In genomic region chr2:31294985-31295384, GRCm38 (mm10) we compare ENCODE assay signal across 9 mouse cellular contexts. TPM values are rescaled to one million over a fixed set of nuclear protein-coding genes. Genes with fewer than 3 reads are reported as not detected.
DNase-seq lines count a peak whose midpoint lies in the region; ATAC-seq and TF ChIP-seq lines count a peak whose summit lies in the region.
"Had no signal": no experiment of that assay in that cellular context is flagged by ENCODE, and none has a peak within 500 bp of the region (broad histone marks: within the 10 kb centered on the region; RNA-seq: fewer than 3 reads in every experiment).

No protein-coding gene starts in this region.

- WGBS in hindbrain, embryonic 14.5 days = under 1% methylated on average over 4 of the region's 4 CpGs
- WGBS in hindbrain, embryonic 13.5 days = 2% methylated on average over 4 of the region's 4 CpGs
- WGBS in hindbrain, postnatal 0 days = 0% methylated on average over 4 of the region's 4 CpGs
- 7% methylated on average over 4 of the region's 4 CpGs for WGBS in limb, embryonic 10.5 days

- peak; percentile 95 for TF ChIP-seq CTCF in hindbrain, postnatal 0 days (IDR thresholded peaks at IDR 0.05; ENCODE audit: low read depth)

- DNase-seq in hindbrain, embryonic 14.5 days (ENCODE audit: low spot score) = peak; percentile 70
- DNase-seq in adrenal gland, postnatal 10 days = peak; percentile 85
- DNase-seq in embryo, embryonic 9.5 days (ENCODE audit: extremely low spot score) = peak; percentile 72
- peak; percentile 76 for DNase-seq in hindbrain, postnatal 0 days (ENCODE audit: low spot score)
- DNase-seq in limb, embryonic 10.5 days (ENCODE audit: low spot score) = peak; percentile 88
- DNase-seq in ovary, adult 18-20 months (ENCODE audit: low spot score) = peak; percentile 17
- peak; percentile 54 for DNase-seq in thymus, postnatal 0 days (ENCODE audit: low spot score)

- H3K9ac ChIP-seq in hindbrain, embryonic 14.5 days = no peak overlapping the region
- H3K9ac ChIP-seq in hindbrain, embryonic 13.5 days = no peak overlapping the region
- H3K9ac ChIP-seq in hindbrain, postnatal 0 days (replicated peaks; ENCODE audit: low read length) = no peak overlapping the region
- H3K9ac ChIP-seq: embryonic facial prominence, embryonic 13.5 days had no signal

- peaks cover 46% of the 10 kb centered on the region for H3K36me3 ChIP-seq in hindbrain, embryonic 14.5 days (replicated peaks; ENCODE audit: control insufficient read depth, insufficient read depth)
- peaks cover 38% of the 10 kb centered on the region for H3K36me3 ChIP-seq in hindbrain, embryonic 13.5 days
- peaks cover 15% of the 10 kb centered on the region for H3K36me3 ChIP-seq in hindbrain, postnatal 0 days (ENCODE audit: insufficient read depth, low read length)
- peaks cover 33% of the 10 kb centered on the region for H3K36me3 ChIP-seq in limb, embryonic 10.5 days

- H3K27me3 ChIP-seq in hindbrain, embryonic 14.5 days (ENCODE audit: control insufficient read depth, insufficient read depth, low read length) = no peaks in the 10 kb centered on the region
- H3K27me3 ChIP-seq in hindbrain, embryonic 13.5 days = no peaks in the 10 kb centered on the region
- no peaks in the 10 kb centered on the region for H3K27me3 ChIP-seq in hindbrain, postnatal 0 days (ENCODE audit: insufficient read depth, low read length)
- H3K27me3 ChIP-seq in limb, embryonic 10.5 days (ENCODE audit: low read depth, poor library complexity, severe bottlenecking) = no peaks in the 10 kb centered on the region
- H3K27me3 ChIP-seq: embryonic facial prominence, embryonic 13.5 days had no signal

- no peaks in the 10 kb centered on the region; the same call in 1 of the 2 replicates for H3K4me1 ChIP-seq in hindbrain, embryonic 14.5 days (replicated peaks; ENCODE audit: control insufficient read depth, insufficient read depth, low read length)
- peaks cover 6% of the 10 kb centered on the region for H3K4me1 ChIP-seq in hindbrain, embryonic 13.5 days (replicated peaks)
- no peaks in the 10 kb centered on the region for H3K4me1 ChIP-seq in hindbrain, postnatal 0 days (ENCODE audit: insufficient read depth, low read length)
- peaks cover 19% of the 10 kb centered on the region for H3K4me1 ChIP-seq in limb, embryonic 10.5 days

- no peak overlapping the region for H3K27ac ChIP-seq in hindbrain, embryonic 14.5 days
- H3K27ac ChIP-seq in hindbrain, embryonic 13.5 days = no peak overlapping the region
- no peak overlapping the region for H3K27ac ChIP-seq in hindbrain, postnatal 0 days
- H3K27ac ChIP-seq in limb, embryonic 10.5 days = no peak overlapping the region
- H3K27ac ChIP-seq: embryonic facial prominence, embryonic 13.5 days had no signal

- no peaks in the 10 kb centered on the region for H3K9me3 ChIP-seq in hindbrain, embryonic 14.5 days (ENCODE audit: control insufficient read depth, low read length)
- H3K9me3 ChIP-seq in hindbrain, embryonic 13.5 days = no peaks in the 10 kb centered on the region
- no peaks in the 10 kb centered on the region for H3K9me3 ChIP-seq in hindbrain, postnatal 0 days (ENCODE audit: low read length)
- no peaks in the 10 kb centered on the region for H3K9me3 ChIP-seq in limb, embryonic 10.5 days (replicated peaks)
- H3K9me3 ChIP-seq: embryonic facial prominence, embryonic 13.5 days had no signal

- no peak overlapping the region for H3K4me3 ChIP-seq in hindbrain, embryonic 14.5 days (replicated peaks; ENCODE audit: low read length)
- no peak overlapping the region for H3K4me3 ChIP-seq in hindbrain, embryonic 13.5 days
- no peak overlapping the region for H3K4me3 ChIP-seq in hindbrain, postnatal 0 days (ENCODE audit: low read length)
- H3K4me3 ChIP-seq in limb, embryonic 10.5 days = no peak overlapping the region
- H3K4me3 ChIP-seq: embryonic facial prominence, embryonic 13.5 days had no signal

- ATAC-seq in hindbrain, embryonic 14.5 days (ENCODE audit: low FRiP score) = no peak
- no peak for ATAC-seq in hindbrain, embryonic 13.5 days (ENCODE audit: low FRiP score)
- no peak for ATAC-seq in hindbrain, postnatal 0 days

- no peak overlapping the region for H3K4me2 ChIP-seq in hindbrain, embryonic 14.5 days (replicated peaks)
- H3K4me2 ChIP-seq in hindbrain, embryonic 13.5 days = no peak overlapping the region
- no peak overlapping the region for H3K4me2 ChIP-seq in hindbrain, postnatal 0 days (ENCODE audit: low read depth, low read length)
- H3K4me2 ChIP-seq: embryonic facial prominence, embryonic 13.5 days had no signal

RNA-seq across cellular contexts. Expression of gene Hmcn2, which starts 19.2 kb away (rescaled TPM):
- 0.14 and 0.37 TPM in 2 replicates for polyA plus RNA-seq in hindbrain, embryonic 14.5 days (2014; fragmentation: Nextera tagmentation; extraction: Ambion mirVana)
- 0.12 and 0.19 TPM in 2 replicates for polyA plus RNA-seq in hindbrain, embryonic 13.5 days (2015; fragmentation: Nextera tagmentation; extraction: Ambion mirVana)
- total RNA-seq in adrenal gland, postnatal 10 days (2021) = 1 to 10 TPM; 6.4 to 9.4 TPM
- 0.68 TPM in 2 replicates for total RNA-seq in hindbrain, postnatal 0 days (2014; rRNA removed)
- polyA plus RNA-seq in hindbrain, postnatal 0 days (2015; fragmentation: Nextera tagmentation; extraction: Ambion mirVana) = 0.16 and 0.54 TPM in 2 replicates
- polyA plus RNA-seq in limb, embryonic 10.5 days (2016; fragmentation: Nextera tagmentation; extraction: Ambion mirVana) = 0.19 TPM in 1 of 2 replicates, not detected in the other
- polyA plus RNA-seq in thymus, postnatal 0 days (2015; fragmentation: Nextera tagmentation; extraction: Ambion mirVana) = 0.26 and 0.31 TPM in 2 replicates
- polyA plus RNA-seq: embryonic facial prominence, embryonic 13.5 days had no signal

RNA-seq across cellular contexts. Expression of gene Ncs1, which starts 49.4 kb away (rescaled TPM):
- polyA plus RNA-seq in hindbrain, embryonic 14.5 days (2014; fragmentation: Nextera tagmentation; extraction: Ambion mirVana) = 213 TPM in 2 replicates
- 144 and 150 TPM in 2 replicates for polyA plus RNA-seq in hindbrain, embryonic 13.5 days (2015; fragmentation: Nextera tagmentation; extraction: Ambion mirVana)
- total RNA-seq in adrenal gland, postnatal 10 days (2021) = 1 to 10 TPM; 4.2 to 6.8 TPM
- 185 and 190 TPM in 2 replicates for total RNA-seq in hindbrain, postnatal 0 days (2014; rRNA removed)
- polyA plus RNA-seq in hindbrain, postnatal 0 days (2015; fragmentation: Nextera tagmentation; extraction: Ambion mirVana) = 162 and 167 TPM in 2 replicates
- polyA plus RNA-seq in limb, embryonic 10.5 days (2016; fragmentation: Nextera tagmentation; extraction: Ambion mirVana) = 57.5 and 62.0 TPM in 2 replicates
- polyA plus RNA-seq in thymus, postnatal 0 days (2015; fragmentation: Nextera tagmentation; extraction: Ambion mirVana) = 6.3 and 6.7 TPM in 2 replicates

Comparison
In these comparisons a context has a peak if more than half of its experiments do, and no peak if none do; other contexts are left out.
1. DNase-seq: peak in every context shown above with its lines; median percentile 88 in limb, embryonic 10.5 days; 85 in adrenal gland, postnatal 10 days; 76 in hindbrain, postnatal 0 days; 72 in embryo, embryonic 9.5 days; 70 in hindbrain, embryonic 14.5 days; 54 in thymus, postnatal 0 days; 17 in ovary, adult 18-20 months.